Mouse (Mus musculus): ENCODE measurements around the gene Rbms3.

DNA sequence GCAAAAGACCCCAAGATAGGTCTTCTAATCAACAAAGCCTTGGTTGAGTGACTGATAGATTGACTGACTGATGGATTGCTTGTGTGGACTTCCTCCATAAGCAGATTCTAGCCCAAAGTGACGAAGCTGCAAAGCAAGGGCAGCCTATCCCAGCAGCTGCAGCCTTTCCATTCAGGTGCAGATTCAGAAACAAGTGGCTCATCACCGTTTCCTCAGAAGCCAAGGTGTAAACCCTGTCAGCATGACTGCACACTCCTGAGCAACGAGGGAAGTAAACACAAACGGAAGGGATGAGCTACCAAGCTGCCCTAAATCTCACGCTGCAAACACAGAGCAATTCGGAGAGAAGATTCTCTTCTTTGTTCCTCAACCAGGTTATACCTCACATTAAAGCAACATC, 639.4 kb downstream of the Rbms3 start:
- TF ChIP-seq CTCF (IDR thresholded peaks at IDR 0.05; ENCODE audit: insufficient read depth, low read depth, low read length) (no peak), POLR2A (IDR thresholded peaks at IDR 0.05; ENCODE audit: insufficient read depth, low read depth, low read length) (no peak)
